Mouse (Mus musculus): Measurements from ENCODE around the gene Oard1. TPM values are rescaled to one million over a fixed set of nuclear protein-coding genes. Genes with fewer than 3 reads are reported as not detected.

The Oard1 gene
- polyA plus RNA-seq, 1 experiment from 2014 or later = 29.4 TPM

GRCm38 (mm10) chr17:48427852-48428530 lies 18.2 kb downstream of the Oard1 start:
- 70% methylated on average over 11 of the region's 11 CpGs for WGBS
- no peaks in the 10 kb centered on the region for H3K9me3 ChIP-seq (replicated peaks)
- no peak overlapping the region for H3K27ac ChIP-seq (replicated peaks)
- H3K9ac ChIP-seq (replicated peaks) = no peak overlapping the region
- peaks cover 7% of the 10 kb centered on the region for H3K4me1 ChIP-seq
- H3K4me2 ChIP-seq = no peak overlapping the region
- no peak for ATAC-seq (ENCODE audit: low FRiP score)
- H3K27me3 ChIP-seq (replicated peaks) = no peaks in the 10 kb centered on the region
- no peak overlapping the region for H3K4me3 ChIP-seq (replicated peaks)
- no peaks in the 10 kb centered on the region for H3K36me3 ChIP-seq

- no peak for ATAC-seq (ENCODE audit: low FRiP score)
- no peaks in the 10 kb centered on the region for H3K9me3 ChIP-seq (replicated peaks)
- no peak overlapping the region for H3K9ac ChIP-seq (replicated peaks)
- 0 out of 2 replicates have a peak overlapping the region, but pooled peaks have one; percentile 18 for H3K27ac ChIP-seq (replicated peaks)
- no peaks in the 10 kb centered on the region for H3K27me3 ChIP-seq (replicated peaks)
- H3K4me2 ChIP-seq = no peak overlapping the region
- 55% methylated on average over 5 of the region's 5 CpGs for WGBS
- no peaks in the 10 kb centered on the region for H3K36me3 ChIP-seq
- peaks cover 7% of the 10 kb centered on the region for H3K4me1 ChIP-seq
- no peak overlapping the region for H3K4me3 ChIP-seq (replicated peaks)
These were observed 20.6 kb downstream of the Oard1 start for GRCm38 (mm10) chr17:48430394-48430793.

GRCm38 (mm10) chr17:48431054-48431453 lies 21.2 kb downstream of the Oard1 start:
- Histone ChIP-seq H3K36me3 (no peaks in the 10 kb centered on the region), H3K4me2 (no peak overlapping the region), H3K9ac (replicated peaks) (no peak overlapping the region), H3K9me3 (replicated peaks) (no peaks in the 10 kb centered on the region), H3K27ac (replicated peaks) (no peak overlapping the region), H3K27me3 (replicated peaks) (no peaks in the 10 kb centered on the region), H3K4me3 (replicated peaks) (no peak overlapping the region), H3K4me1 (peaks cover 2% of the 10 kb centered on the region)
- ATAC-seq (ENCODE audit: low FRiP score) = no peak
- whole genome bisulfite sequencing = 72% methylated on average over 5 of the region's 5 CpGs

GRCm38 (mm10) chr17:48432158-48432980 lies 22.6 kb downstream of the Oard1 start, which contains the start of gene Apobec2:
Apobec2 (minus strand) TSS chr17:48432930.
- ATAC-seq (ENCODE audit: low FRiP score) = no peak
- Histone ChIP-seq H3K4me1 (peaks cover 4% of the 10 kb centered on the region), H3K27me3 (replicated peaks) (no peaks in the 10 kb centered on the region), H3K4me3 (replicated peaks) (no peak within 1 kb of the TSS), H3K9me3 (replicated peaks) (no peaks in the 10 kb centered on the region), H3K9ac (replicated peaks) (no peak within 1 kb of the TSS), H3K4me2 (no peak within 1 kb of the TSS), H3K27ac (replicated peaks) (no peak within 1 kb of the TSS), H3K36me3 (no peaks in the 10 kb centered on the region)
- 77% methylated on average over 16 of the region's 16 CpGs for WGBS

- Histone ChIP-seq H3K9me3 (replicated peaks) (no peaks in the 10 kb centered on the region), H3K27me3 (replicated peaks) (no peaks in the 10 kb centered on the region), H3K36me3 (no peaks in the 10 kb centered on the region), H3K4me3 (replicated peaks) (no peak overlapping the region), H3K4me2 (no peak overlapping the region), H3K27ac (replicated peaks) (no peak overlapping the region), H3K4me1 (peaks cover 9% of the 10 kb centered on the region), H3K9ac (replicated peaks) (no peak overlapping the region)
- ATAC-seq (ENCODE audit: low FRiP score) = no peak
- WGBS = 75% methylated on average over 20 of the region's 20 CpGs
These were observed 23.3 kb downstream of the Oard1 start for GRCm38 (mm10) chr17:48433006-48433655.

GRCm38 (mm10) chr17:48433689-48434330 lies 24.0 kb downstream of the Oard1 start:
- H3K9me3 ChIP-seq (replicated peaks) = no peaks in the 10 kb centered on the region
- peaks cover 9% of the 10 kb centered on the region for H3K4me1 ChIP-seq
- ATAC-seq (ENCODE audit: low FRiP score) = no peak
- no peaks in the 10 kb centered on the region for H3K36me3 ChIP-seq
- 67% methylated on average over 6 of the region's 6 CpGs for WGBS
- H3K9ac ChIP-seq (replicated peaks) = no peak overlapping the region
- no peak overlapping the region for H3K4me3 ChIP-seq (replicated peaks)
- H3K27me3 ChIP-seq (replicated peaks) = no peaks in the 10 kb centered on the region
- no peak overlapping the region for H3K27ac ChIP-seq (replicated peaks)
- no peak overlapping the region for H3K4me2 ChIP-seq

GRCm38 (mm10) chr17:48434479-48434878 lies 24.7 kb downstream of the Oard1 start:
- ATAC-seq (ENCODE audit: low FRiP score) = no peak
- Histone ChIP-seq H3K4me2 (no peak overlapping the region), H3K36me3 (no peaks in the 10 kb centered on the region), H3K9me3 (replicated peaks) (no peaks in the 10 kb centered on the region), H3K9ac (replicated peaks) (no peak overlapping the region), H3K27me3 (replicated peaks) (no peaks in the 10 kb centered on the region), H3K27ac (replicated peaks) (no peak overlapping the region), H3K4me1 (peaks cover 9% of the 10 kb centered on the region), H3K4me3 (replicated peaks) (no peak overlapping the region)
- WGBS = 80% methylated on average over 5 of the region's 5 CpGs

- WGBS = 79% methylated on average over 1 of the region's 1 CpGs
- H3K27ac ChIP-seq (replicated peaks) = no peak overlapping the region
These were observed 26.7 kb downstream of the Oard1 start for GRCm38 (mm10) chr17:48436487-48436886.

GRCm38 (mm10) chr17:48437421-48437911 lies 27.7 kb downstream of the Oard1 start:
- peaks cover 9% of the 10 kb centered on the region for H3K4me1 ChIP-seq
- no peaks in the 10 kb centered on the region for H3K27me3 ChIP-seq (replicated peaks)
- no peak overlapping the region for H3K4me3 ChIP-seq (replicated peaks)
- H3K27ac ChIP-seq (replicated peaks) = peak overlapping the region; percentile 67
- no peak overlapping the region for H3K4me2 ChIP-seq
- WGBS = 21% methylated on average over 7 of the region's 7 CpGs
- no peaks in the 10 kb centered on the region for H3K36me3 ChIP-seq
- no peaks in the 10 kb centered on the region for H3K9me3 ChIP-seq (replicated peaks)
- peak; percentile 63 for ATAC-seq (ENCODE audit: low FRiP score)
- H3K9ac ChIP-seq (replicated peaks) = no peak overlapping the region

More at GRCm38 (mm10) chr17:48436487-48436886, 26.7 kb downstream of the Oard1 start:
- ATAC-seq (ENCODE audit: low FRiP score) = no peak
- H3K9ac ChIP-seq (replicated peaks) = no peak overlapping the region
- no peak overlapping the region for H3K4me3 ChIP-seq (replicated peaks)
- H3K9me3 ChIP-seq (replicated peaks) = no peaks in the 10 kb centered on the region
- H3K4me1 ChIP-seq = peaks cover 9% of the 10 kb centered on the region
- no peaks in the 10 kb centered on the region for H3K27me3 ChIP-seq (replicated peaks)
- no peak overlapping the region for H3K4me2 ChIP-seq
- H3K36me3 ChIP-seq = no peaks in the 10 kb centered on the region

- Histone ChIP-seq H3K9ac (replicated peaks) (no peak overlapping the region), H3K4me2 (no peak overlapping the region), H3K27ac (replicated peaks) (no peak overlapping the region), H3K4me3 (replicated peaks) (no peak overlapping the region), H3K27me3 (replicated peaks) (no peaks in the 10 kb centered on the region), H3K4me1 (no peaks in the 10 kb centered on the region), H3K36me3 (no peaks in the 10 kb centered on the region), H3K9me3 (replicated peaks) (no peaks in the 10 kb centered on the region)
- no peak for ATAC-seq (ENCODE audit: low FRiP score)
- 51% methylated on average over 7 of the region's 7 CpGs for WGBS
These were observed 33.1 kb downstream of the Oard1 start for GRCm38 (mm10) chr17:48442745-48443457.
